Mouse (Mus musculus): ENCODE results near the gene Myl6. TPM values are rescaled to one million over a fixed set of nuclear protein-coding genes. Genes with fewer than 3 reads are reported as not detected.
"Not testable (repeated sequence)": the region's sequence is repeated elsewhere in the genome, so short reads cannot be mapped to it uniquely, and the experiment has no call there.

Myl6 gene
- polyA plus RNA-seq, 1 experiment from 2014 or later, result 921 TPM

GRCm38 (mm10) chr10:128495270-128495669 lies 1.3 kb upstream of the Myl6 start:
- H3K9me3 ChIP-seq (ENCODE audit: control insufficient read depth, low read length), result no peaks in the 10 kb centered on the region
- H3K36me3 ChIP-seq (ENCODE audit: control insufficient read depth, insufficient read depth, low read length), result peaks cover 16% of the 10 kb centered on the region
- H3K4me2 ChIP-seq (replicated peaks; ENCODE audit: low read depth, low read length), result peak overlapping the region; percentile 87; the same call in 1 of the 2 replicates
- ATAC-seq (ENCODE audit: low FRiP score, low TSS enrichment), result no peak
- H3K4me3 ChIP-seq (ENCODE audit: low read length), result no peak overlapping the region
- peaks cover 30% of the 10 kb centered on the region for H3K4me1 ChIP-seq (ENCODE audit: control insufficient read depth, insufficient read depth, low read length)
- H3K27me3 ChIP-seq (ENCODE audit: control insufficient read depth, insufficient read depth, low read length), result no peaks in the 10 kb centered on the region
- H3K9ac ChIP-seq (ENCODE audit: low read depth, low read length), result no peak overlapping the region
- H3K27ac ChIP-seq (ENCODE audit: low read depth, low read length), result no peak overlapping the region
- WGBS, result 75% methylated on average over 2 of the region's 2 CpGs

- Histone ChIP-seq H3K9ac (ENCODE audit: low read depth, low read length) (peak overlapping the region; percentile 85), H3K27me3 (ENCODE audit: control insufficient read depth, insufficient read depth, low read length) (no peaks in the 10 kb centered on the region), H3K36me3 (ENCODE audit: control insufficient read depth, insufficient read depth, low read length) (peaks cover 21% of the 10 kb centered on the region), H3K27ac (ENCODE audit: low read depth, low read length) (peak overlapping the region; percentile 69; the same call in 1 of the 2 replicates), H3K4me1 (ENCODE audit: control insufficient read depth, insufficient read depth, low read length) (peaks cover 30% of the 10 kb centered on the region), H3K4me2 (replicated peaks; ENCODE audit: low read depth, low read length) (peak overlapping the region; percentile 87), H3K9me3 (ENCODE audit: control insufficient read depth, low read length) (no peaks in the 10 kb centered on the region), H3K4me3 (ENCODE audit: low read length) (peak overlapping the region; percentile 80)
- ATAC-seq (ENCODE audit: low FRiP score, low TSS enrichment), result no peak
- WGBS, result 58% methylated on average over 11 of the region's 11 CpGs
Measured at GRCm38 (mm10) chr10:128494667-128495245, 811 bp upstream of the Myl6 start.

GRCm38 (mm10) chr10:128493319-128493694 lies 638 bp downstream of the Myl6 start:
- WGBS, result under 1% methylated on average over 12 of the region's 12 CpGs
- ATAC-seq (ENCODE audit: low FRiP score, low TSS enrichment), result peak; percentile 29
- no peaks in the 10 kb centered on the region for H3K27me3 ChIP-seq (ENCODE audit: control insufficient read depth, insufficient read depth, low read length)
- H3K4me3 ChIP-seq (ENCODE audit: low read length), result peak overlapping the region; percentile 80
- H3K9me3 ChIP-seq (ENCODE audit: control insufficient read depth, low read length), result no peaks in the 10 kb centered on the region
- H3K4me1 ChIP-seq (ENCODE audit: control insufficient read depth, insufficient read depth, low read length), result peaks cover 30% of the 10 kb centered on the region
- H3K4me2 ChIP-seq (replicated peaks; ENCODE audit: low read depth, low read length), result peak overlapping the region; percentile 87
- peaks cover 35% of the 10 kb centered on the region for H3K36me3 ChIP-seq (ENCODE audit: control insufficient read depth, insufficient read depth, low read length)
- H3K27ac ChIP-seq (ENCODE audit: low read depth, low read length), result peak overlapping the region; percentile 93
- peak overlapping the region; percentile 85 for H3K9ac ChIP-seq (ENCODE audit: low read depth, low read length)

GRCm38 (mm10) chr10:128492633-128493311 lies 1.2 kb downstream of the Myl6 start:
- Histone ChIP-seq H3K4me3 (ENCODE audit: low read length) (peak overlapping the region; percentile 80), H3K4me1 (ENCODE audit: control insufficient read depth, insufficient read depth, low read length) (peaks cover 28% of the 10 kb centered on the region), H3K27me3 (ENCODE audit: control insufficient read depth, insufficient read depth, low read length) (no peaks in the 10 kb centered on the region), H3K4me2 (replicated peaks; ENCODE audit: low read depth, low read length) (peak overlapping the region; percentile 87), H3K9me3 (ENCODE audit: control insufficient read depth, low read length) (no peaks in the 10 kb centered on the region), H3K36me3 (ENCODE audit: control insufficient read depth, insufficient read depth, low read length) (peaks cover 41% of the 10 kb centered on the region), H3K27ac (ENCODE audit: low read depth, low read length) (peak overlapping the region; percentile 93), H3K9ac (ENCODE audit: low read depth, low read length) (peak overlapping the region; percentile 85)
- ATAC-seq (ENCODE audit: low FRiP score, low TSS enrichment), result peak; percentile 50
- WGBS, result 22% methylated on average over 12 of the region's 12 CpGs

- peaks cover 48% of the 10 kb centered on the region for H3K36me3 ChIP-seq (ENCODE audit: control insufficient read depth, insufficient read depth, low read length)
- not testable (repeated sequence) for ATAC-seq (ENCODE audit: low FRiP score, low TSS enrichment); H3K9me3 ChIP-seq (ENCODE audit: control insufficient read depth, low read length); H3K27me3 ChIP-seq (ENCODE audit: control insufficient read depth, insufficient read depth, low read length)
- H3K4me3 ChIP-seq (ENCODE audit: low read length), result peak overlapping the region; percentile 80
- H3K9ac ChIP-seq (ENCODE audit: low read depth, low read length), result peak overlapping the region; percentile 85; the same call in 1 of the 2 replicates
- 41% methylated on average over 7 of the region's 8 CpGs for WGBS
- peak overlapping the region; percentile 93; the same call in 1 of the 2 replicates for H3K27ac ChIP-seq (ENCODE audit: low read depth, low read length)
- H3K4me2 ChIP-seq (replicated peaks; ENCODE audit: low read depth, low read length), result peak overlapping the region; percentile 87
- peaks cover 22% of the 10 kb centered on the region for H3K4me1 ChIP-seq (ENCODE audit: control insufficient read depth, insufficient read depth, low read length)
Measured at GRCm38 (mm10) chr10:128492051-128492450, 1.9 kb downstream of the Myl6 start.

GRCm38 (mm10) chr10:128491495-128491894 lies 2.5 kb downstream of the Myl6 start:
- peaks cover 52% of the 10 kb centered on the region for H3K36me3 ChIP-seq (ENCODE audit: control insufficient read depth, insufficient read depth, low read length)
- H3K9ac ChIP-seq (ENCODE audit: low read depth, low read length), result peak overlapping the region; percentile 85; the same call in 1 of the 2 replicates
- no peak overlapping the region for H3K27ac ChIP-seq (ENCODE audit: low read depth, low read length)
- no peaks in the 10 kb centered on the region for H3K27me3 ChIP-seq (ENCODE audit: control insufficient read depth, insufficient read depth, low read length)
- 36% methylated on average over 6 of the region's 6 CpGs for WGBS
- peak overlapping the region; percentile 80; the same call in 1 of the 2 replicates for H3K4me3 ChIP-seq (ENCODE audit: low read length)
- H3K4me1 ChIP-seq (ENCODE audit: control insufficient read depth, insufficient read depth, low read length), result peaks cover 22% of the 10 kb centered on the region
- H3K9me3 ChIP-seq (ENCODE audit: control insufficient read depth, low read length), result no peaks in the 10 kb centered on the region
- ATAC-seq (ENCODE audit: low FRiP score, low TSS enrichment), result no peak
- H3K4me2 ChIP-seq (replicated peaks; ENCODE audit: low read depth, low read length), result peak overlapping the region; percentile 87

- H3K36me3 ChIP-seq (ENCODE audit: control insufficient read depth, insufficient read depth, low read length), result peaks cover 57% of the 10 kb centered on the region
- H3K4me1 ChIP-seq (ENCODE audit: control insufficient read depth, insufficient read depth, low read length), result peaks cover 22% of the 10 kb centered on the region
- H3K27me3 ChIP-seq (ENCODE audit: control insufficient read depth, insufficient read depth, low read length), result no peaks in the 10 kb centered on the region
- WGBS, result 46% methylated on average over 5 of the region's 5 CpGs
- no peak overlapping the region for H3K9ac ChIP-seq (ENCODE audit: low read depth, low read length)
- ATAC-seq (ENCODE audit: low FRiP score, low TSS enrichment), result no peak
- peak overlapping the region; percentile 80; the same call in 1 of the 2 replicates for H3K4me3 ChIP-seq (ENCODE audit: low read length)
- H3K27ac ChIP-seq (ENCODE audit: low read depth, low read length), result no peak overlapping the region
- no peak overlapping the region; the same call in 1 of the 2 replicates for H3K4me2 ChIP-seq (replicated peaks; ENCODE audit: low read depth, low read length)
- no peaks in the 10 kb centered on the region for H3K9me3 ChIP-seq (ENCODE audit: control insufficient read depth, low read length)
Measured at GRCm38 (mm10) chr10:128490912-128491311, 3.0 kb downstream of the Myl6 start.

- H3K27ac ChIP-seq (ENCODE audit: low read depth, low read length), result no peak overlapping the region
- no peak overlapping the region for H3K4me2 ChIP-seq (replicated peaks; ENCODE audit: low read depth, low read length)
- peaks cover 22% of the 10 kb centered on the region for H3K4me1 ChIP-seq (ENCODE audit: control insufficient read depth, insufficient read depth, low read length)
- 61% methylated on average over 5 of the region's 5 CpGs for WGBS
- no peaks in the 10 kb centered on the region for H3K9me3 ChIP-seq (ENCODE audit: control insufficient read depth, low read length)
- peaks cover 64% of the 10 kb centered on the region for H3K36me3 ChIP-seq (ENCODE audit: control insufficient read depth, insufficient read depth, low read length)
- no peak overlapping the region for H3K9ac ChIP-seq (ENCODE audit: low read depth, low read length)
- no peak overlapping the region for H3K4me3 ChIP-seq (ENCODE audit: low read length)
- ATAC-seq (ENCODE audit: low FRiP score, low TSS enrichment), result no peak
- no peaks in the 10 kb centered on the region for H3K27me3 ChIP-seq (ENCODE audit: control insufficient read depth, insufficient read depth, low read length)
Measured at GRCm38 (mm10) chr10:128490232-128490631, 3.7 kb downstream of the Myl6 start.

GRCm38 (mm10) chr10:128489785-128490184 lies 4.2 kb downstream of the Myl6 start:
- Histone ChIP-seq H3K27ac (ENCODE audit: low read depth, low read length) (no peak overlapping the region), H3K4me3 (ENCODE audit: low read length) (no peak overlapping the region), H3K4me1 (ENCODE audit: control insufficient read depth, insufficient read depth, low read length) (peaks cover 18% of the 10 kb centered on the region), H3K4me2 (replicated peaks; ENCODE audit: low read depth, low read length) (no peak overlapping the region), H3K9me3 (ENCODE audit: control insufficient read depth, low read length) (no peaks in the 10 kb centered on the region), H3K9ac (ENCODE audit: low read depth, low read length) (no peak overlapping the region), H3K27me3 (ENCODE audit: control insufficient read depth, insufficient read depth, low read length) (no peaks in the 10 kb centered on the region), H3K36me3 (ENCODE audit: control insufficient read depth, insufficient read depth, low read length) (peaks cover 67% of the 10 kb centered on the region)
- 64% methylated on average over 4 of the region's 4 CpGs for WGBS
- ATAC-seq (ENCODE audit: low FRiP score, low TSS enrichment), result no peak

All from kidney, embryonic 14.5 days (tissue).